Comparison of ENCODE assay signal across 8 mouse cellular contexts in genomic region chr7:80740954-80741353, GRCm38 (mm10). TPM values are rescaled to one million over a fixed set of nuclear protein-coding genes. Genes with fewer than 3 reads are reported as not detected.
A peak's percentile ranks its signal among the peaks of the same experiment; 100 is the strongest.
DNase-seq lines count a peak whose midpoint lies in the region; ATAC-seq lines count a peak whose summit lies in the region.

No protein-coding gene starts in this region.

- no peaks in the 10 kb centered on the region for H3K27me3 ChIP-seq in heart, embryonic 12.5 days (replicated peaks)

- peaks cover 74% of the 10 kb centered on the region for H3K36me3 ChIP-seq in heart, embryonic 12.5 days

- no peak overlapping the region for H3K9ac ChIP-seq in heart, embryonic 12.5 days

- peak; percentile 86 to 89 for DNase-seq in heart, adult 18-20 months
- DNase-seq in brain, adult 2 months (ENCODE audit: low read depth, low spot score) = peak; percentile 90
- peak; percentile 53 to 61 for DNase-seq in frontal cortex, postnatal 14 days (ENCODE audit: low spot score in 2 of 2)
- DNase-seq in induced T-regulatory cell, adult 2 months (ENCODE audit: low read depth) = peak; percentile 65
- peak; percentile 74 to 91 for DNase-seq in left cerebral cortex, postnatal 10 days (ENCODE audit: extremely low spot score in 1 of 2, low spot score in 2 of 2)
- peak; percentile 58 for DNase-seq in naive thymus-derived CD4-positive, alpha-beta T cell, adult 2 months (ENCODE audit: low read depth)
- peak; percentile 91 for DNase-seq in testis, postnatal 10 days (ENCODE audit: low spot score)

- no peaks in the 10 kb centered on the region for H3K9me3 ChIP-seq in heart, embryonic 12.5 days (replicated peaks)

- 28% methylated on average over 7 of the region's 7 CpGs for WGBS in heart, embryonic 12.5 days

- H3K4me3 ChIP-seq in heart, embryonic 12.5 days = no peak overlapping the region

- no peak for ATAC-seq in heart, embryonic 12.5 days (ENCODE audit: insufficient number of reproducible peaks, low FRiP score)

- H3K27ac ChIP-seq in heart, embryonic 12.5 days (ENCODE audit: poor library complexity, severe bottlenecking) = no peak overlapping the region

- no peak overlapping the region for H3K4me2 ChIP-seq in heart, embryonic 12.5 days

- intact Hi-C loops in left cerebral cortex, postnatal 10 days (cut with DNase I) = loop anchor here (5.0 kb wide), 1 partner anchor 106 kb away; no protein-coding TSS in a partner anchor

- peaks cover 39% of the 10 kb centered on the region for H3K4me1 ChIP-seq in heart, embryonic 12.5 days (replicated peaks)

RNA-seq across cellular contexts. Expression of gene Crtc3, which starts 52.3 kb away (rescaled TPM):
- 10 to 100 TPM; 10.3 to 11.8 TPM for total RNA-seq in heart, adult 18-20 months (2021)
- polyA plus RNA-seq in heart, embryonic 12.5 days (2016; fragmentation: Nextera tagmentation; extraction: Ambion mirVana) = 16.7 and 16.9 TPM in 2 replicates
- 10 to 100 TPM; 16.8 to 18.9 TPM for total RNA-seq in left cerebral cortex, postnatal 10 days (2021)
